Mouse (Mus musculus): ENCODE measurements around the gene 1700042G07Rik. TPM values are rescaled to one million over a fixed set of nuclear protein-coding genes. Genes with fewer than 3 reads are reported as not detected.

The 1700042G07Rik gene
- polyA plus RNA-seq, 1 experiment = not detected

DNA sequence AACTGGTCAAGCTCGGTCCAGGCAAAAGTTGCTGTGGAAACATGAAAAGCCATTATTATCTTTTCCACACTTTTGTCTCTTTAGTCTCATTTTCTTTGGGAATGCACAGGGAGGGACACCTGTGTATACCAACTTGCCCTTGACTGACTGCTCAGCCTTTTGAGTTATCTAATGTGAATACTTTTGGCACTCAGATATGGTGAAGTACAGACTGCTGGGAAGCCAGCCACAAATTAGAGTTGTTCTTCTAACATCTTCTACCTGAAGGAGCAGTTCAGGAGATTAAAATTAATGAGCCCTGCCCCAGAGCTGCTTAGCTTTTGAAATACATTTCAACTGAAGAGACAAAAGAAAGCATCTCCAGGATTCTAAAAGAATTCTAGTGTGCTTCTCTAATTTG, 45.9 kb downstream of the 1700042G07Rik start:
- 77% methylated on average over 1 of the region's 1 CpGs for WGBS
- Histone ChIP-seq H3K4me1 (ENCODE audit: control insufficient read depth, insufficient read depth, low read length) (no peaks in the 10 kb centered on the region), H3K27ac (ENCODE audit: insufficient read depth, low read depth, low read length) (no peak overlapping the region), H3K4me3 (ENCODE audit: insufficient read depth, low read depth, low read length) (no peak overlapping the region)
- TF ChIP-seq CTCF (IDR thresholded peaks at IDR 0.05; ENCODE audit: insufficient read depth, low read depth, low read length) (no peak), POLR2A (IDR thresholded peaks at IDR 0.05; ENCODE audit: insufficient read depth, low read depth, low read length) (no peak)

DNA sequence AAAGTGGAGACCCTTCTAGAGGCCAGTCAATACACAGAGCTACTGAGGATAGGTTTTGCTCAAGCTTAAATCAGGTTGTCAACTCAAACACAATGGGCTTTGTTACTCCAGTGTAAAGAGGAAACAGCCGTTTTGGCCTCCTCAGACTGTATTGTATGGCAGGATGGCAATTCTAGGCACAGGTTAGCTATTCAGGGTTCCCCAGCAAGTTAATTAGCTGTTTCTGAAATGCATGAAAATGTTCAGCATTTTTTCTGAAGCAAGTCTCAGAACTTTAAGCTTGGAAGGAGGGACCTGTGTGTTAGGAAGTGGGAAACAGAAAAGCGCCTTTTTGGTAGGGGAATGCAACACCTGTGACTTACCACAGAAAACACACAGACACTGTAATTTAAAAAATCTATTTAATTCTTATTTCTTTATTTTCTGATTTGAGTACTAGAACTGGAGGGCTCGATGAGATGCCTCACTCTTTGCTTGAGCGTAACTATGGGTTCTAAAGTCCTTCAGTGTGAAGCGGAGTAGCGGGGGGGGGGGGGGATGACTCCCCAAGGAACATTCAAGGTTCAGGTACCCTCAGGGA, 47.0 kb downstream of the 1700042G07Rik start:
- TF ChIP-seq POLR2A (IDR thresholded peaks at IDR 0.05; ENCODE audit: insufficient read depth, low read depth, low read length) (no peak), CTCF (IDR thresholded peaks at IDR 0.05; ENCODE audit: insufficient read depth, low read depth, low read length) (no peak)
- H3K4me1 ChIP-seq (ENCODE audit: control insufficient read depth, insufficient read depth, low read length) = no peaks in the 10 kb centered on the region; the same call in 1 of the 2 replicates
- WGBS = 3% methylated on average over 6 of the region's 6 CpGs
- H3K27ac ChIP-seq (ENCODE audit: insufficient read depth, low read depth, low read length) = peak overlapping the region; percentile 59; the same call in 1 of the 2 replicates
- H3K4me3 ChIP-seq (ENCODE audit: insufficient read depth, low read depth, low read length) = peak overlapping the region; percentile 95

GRCm38 (mm10) chr4:116220780-116221139, 47.6 kb downstream of the 1700042G07Rik start:
- Histone ChIP-seq H3K27ac (ENCODE audit: insufficient read depth, low read depth, low read length) (peak overlapping the region; percentile 99), H3K4me1 (ENCODE audit: control insufficient read depth, insufficient read depth, low read length) (no peaks in the 10 kb centered on the region; the same call in 1 of the 2 replicates), H3K4me3 (ENCODE audit: insufficient read depth, low read depth, low read length) (peak overlapping the region; percentile 95)
- TF ChIP-seq POLR2A (IDR thresholded peaks at IDR 0.05; ENCODE audit: insufficient read depth, low read depth, low read length) (peak; percentile 77), CTCF (IDR thresholded peaks at IDR 0.05; ENCODE audit: insufficient read depth, low read depth, low read length) (no peak)
- WGBS = 1% methylated on average over 26 of the region's 26 CpGs

- peak; percentile 99 for TF ChIP-seq POLR2A (IDR thresholded peaks at IDR 0.05; ENCODE audit: insufficient read depth, low read depth, low read length)
- no peak for TF ChIP-seq CTCF (IDR thresholded peaks at IDR 0.05; ENCODE audit: insufficient read depth, low read depth, low read length)
- Histone ChIP-seq H3K4me1 (ENCODE audit: control insufficient read depth, insufficient read depth, low read length) (no peaks in the 10 kb centered on the region; the same call in 1 of the 2 replicates), H3K27ac (ENCODE audit: insufficient read depth, low read depth, low read length) (peak within 1 kb of the TSS; percentile 100), H3K4me3 (ENCODE audit: insufficient read depth, low read depth, low read length) (peak within 1 kb of the TSS; percentile 95)
- WGBS = under 1% methylated on average over 53 of the region's 53 CpGs
Measured at GRCm38 (mm10) chr4:116221140-116221851, 48.1 kb downstream of the 1700042G07Rik start, which contains the start of gene Pik3r3. Gene Pik3r3 (plus strand): TSS chr4:116221618.

GRCm38 (mm10) chr4:116221996-116222842, 49.0 kb downstream of the 1700042G07Rik start:
- Histone ChIP-seq H3K4me1 (ENCODE audit: control insufficient read depth, insufficient read depth, low read length) (no peaks in the 10 kb centered on the region; the same call in 1 of the 2 replicates), H3K4me3 (ENCODE audit: insufficient read depth, low read depth, low read length) (peak overlapping the region; percentile 89), H3K27ac (ENCODE audit: insufficient read depth, low read depth, low read length) (peak overlapping the region; percentile 100)
- TF ChIP-seq POLR2A (IDR thresholded peaks at IDR 0.05; ENCODE audit: insufficient read depth, low read depth, low read length) (no peak), CTCF (IDR thresholded peaks at IDR 0.05; ENCODE audit: insufficient read depth, low read depth, low read length) (no peak)
- under 1% methylated on average over 23 of the region's 23 CpGs for whole genome bisulfite sequencing

DNA sequence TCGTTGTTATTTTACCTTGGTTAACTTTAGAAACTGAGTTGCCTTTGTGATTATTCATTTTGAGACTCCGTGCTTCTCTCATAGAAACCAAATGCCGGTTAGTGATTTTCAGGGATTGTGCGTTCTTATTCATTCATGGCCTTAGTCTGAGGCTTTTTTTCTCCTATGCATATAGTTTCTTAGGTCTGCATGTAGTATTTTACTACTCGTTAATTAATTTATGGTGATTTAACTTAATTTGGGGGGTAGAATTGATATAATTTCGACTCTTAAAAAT, 49.6 kb downstream of the 1700042G07Rik start:
- WGBS = 2% methylated on average over 6 of the region's 6 CpGs
- Histone ChIP-seq H3K4me1 (ENCODE audit: control insufficient read depth, insufficient read depth, low read length) (no peaks in the 10 kb centered on the region; the same call in 1 of the 2 replicates), H3K27ac (ENCODE audit: insufficient read depth, low read depth, low read length) (0 out of 2 replicates have a peak overlapping the region, but pooled peaks have one; percentile 100), H3K4me3 (ENCODE audit: insufficient read depth, low read depth, low read length) (no peak overlapping the region)
- no peak for TF ChIP-seq POLR2A (IDR thresholded peaks at IDR 0.05; ENCODE audit: insufficient read depth, low read depth, low read length)
- TF ChIP-seq CTCF (IDR thresholded peaks at IDR 0.05; ENCODE audit: insufficient read depth, low read depth, low read length) = no peak

Other genes with a start within 250 kb of the 1700042G07Rik start
- not detected in 2 replicates for gene Dmbx1, start 233.4 kb upstream of the 1700042G07Rik start, polyA plus RNA-seq (2012; ENCODE audit: insufficient read depth, insufficient read length, low replicate concordance, missing spikeins)
- not detected in 2 replicates for gene Faah, start 155.4 kb upstream of the 1700042G07Rik start, polyA plus RNA-seq (2012; ENCODE audit: insufficient read depth, insufficient read length, low replicate concordance, missing spikeins)
- not detected in 2 replicates for gene Nsun4, start 119.5 kb upstream of the 1700042G07Rik start, polyA plus RNA-seq (2012; ENCODE audit: insufficient read depth, insufficient read length, low replicate concordance, missing spikeins)
- gene Uqcrh, start 98.3 kb upstream of the 1700042G07Rik start, polyA plus RNA-seq (2012; ENCODE audit: insufficient read depth, insufficient read length, low replicate concordance, missing spikeins) = not detected in 2 replicates
- gene Lrrc41, start 98.1 kb upstream of the 1700042G07Rik start, polyA plus RNA-seq (2012; ENCODE audit: insufficient read depth, insufficient read length, low replicate concordance, missing spikeins) = not detected in 2 replicates
- not detected in 2 replicates for gene Rad54l, start 49.7 kb upstream of the 1700042G07Rik start, polyA plus RNA-seq (2012; ENCODE audit: insufficient read depth, insufficient read length, low replicate concordance, missing spikeins)
- gene Pomgnt1, start 49.5 kb upstream of the 1700042G07Rik start, polyA plus RNA-seq (2012; ENCODE audit: insufficient read depth, insufficient read length, low replicate concordance, missing spikeins) = not detected in 2 replicates
- not detected in 2 replicates for gene Lurap1, start 22.0 kb upstream of the 1700042G07Rik start, polyA plus RNA-seq (2012; ENCODE audit: insufficient read depth, insufficient read length, low replicate concordance, missing spikeins)
- gene Tspan1, start 5.8 kb upstream of the 1700042G07Rik start, polyA plus RNA-seq (2012; ENCODE audit: insufficient read depth, insufficient read length, low replicate concordance, missing spikeins) = not detected in 2 replicates
- gene Gm49337, start within 50 bp of the 1700042G07Rik start, polyA plus RNA-seq (2012; ENCODE audit: insufficient read depth, insufficient read length, low replicate concordance, missing spikeins) = not detected in 2 replicates
- not detected in 2 replicates for gene Pik3r3, start 48.2 kb downstream of the 1700042G07Rik start, polyA plus RNA-seq (2012; ENCODE audit: insufficient read depth, insufficient read length, low replicate concordance, missing spikeins)